Mouse (Mus musculus): ENCODE results near the gene Timm8a1. TPM values are rescaled to one million over a fixed set of nuclear protein-coding genes. Genes with fewer than 3 reads are reported as not detected.

Timm8a1 gene
- polyA plus RNA-seq (2014; fragmentation: Nextera tagmentation; extraction: Ambion mirVana): 66.5 and 67.0 TPM in 2 replicates

- ATAC-seq (ENCODE audit: insufficient read depth, low FRiP score, low TSS enrichment): peak; percentile 87
- DNase-seq (ENCODE audit: low spot score): peak; percentile 70
- no peaks in the 10 kb centered on the region for H3K4me1 ChIP-seq (ENCODE audit: control insufficient read depth, insufficient read depth, low read length)
- H3K4me3 ChIP-seq (ENCODE audit: low read depth, low read length): peak within 1 kb of the TSS; percentile 47
- peak within 1 kb of the TSS; percentile 57 for H3K9ac ChIP-seq (ENCODE audit: low read length)
- H3K36me3 ChIP-seq (ENCODE audit: control insufficient read depth, insufficient read depth, low read length): no peaks in the 10 kb centered on the region
- 16% methylated on average over 40 of the region's 61 CpGs for WGBS
- no peaks in the 10 kb centered on the region for H3K9me3 ChIP-seq (ENCODE audit: control insufficient read depth, low read length)
- H3K4me2 ChIP-seq (ENCODE audit: low read depth): peak within 1 kb of the TSS; percentile 43
- no peaks in the 10 kb centered on the region for H3K27me3 ChIP-seq (ENCODE audit: control insufficient read depth, insufficient read depth, low read length)
- H3K27ac ChIP-seq (ENCODE audit: low read depth, low read length): no peak within 1 kb of the TSS
Measured at GRCm38 (mm10) chrX:134541145-134541954, at the start of gene Timm8a1. Timm8a1 (minus strand) TSS chrX:134541865.

DNA sequence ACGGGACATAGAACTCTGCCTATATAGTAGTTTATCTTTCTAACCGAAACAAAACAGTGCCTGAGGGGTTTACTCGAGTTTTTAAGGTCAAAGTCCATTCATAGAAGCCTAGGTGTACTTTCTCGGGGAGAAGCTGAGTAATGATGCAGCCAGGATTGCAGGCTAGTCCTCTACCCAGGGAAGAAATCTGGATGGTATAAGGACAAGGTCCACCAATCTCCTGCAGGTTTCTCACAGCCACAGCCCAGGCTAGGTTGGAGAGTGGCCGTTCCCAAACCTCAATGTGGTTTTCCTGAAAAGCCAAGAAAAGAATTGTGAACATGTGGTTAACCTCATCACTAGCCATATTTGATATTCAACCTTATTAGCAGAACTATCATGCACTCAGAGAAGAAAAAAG lies 48.2 kb upstream of the Timm8a1 start:
- H3K27me3 ChIP-seq (ENCODE audit: control insufficient read depth, insufficient read depth, low read length): no peaks in the 10 kb centered on the region
- H3K9me3 ChIP-seq (ENCODE audit: control insufficient read depth, low read length): no peaks in the 10 kb centered on the region
- no peaks in the 10 kb centered on the region for H3K4me1 ChIP-seq (ENCODE audit: control insufficient read depth, insufficient read depth, low read length)
- H3K4me3 ChIP-seq (ENCODE audit: low read depth, low read length): no peak overlapping the region
- no peak overlapping the region for H3K4me2 ChIP-seq (ENCODE audit: low read depth)
- DNase-seq (ENCODE audit: low spot score): no peak
- H3K27ac ChIP-seq (ENCODE audit: low read depth, low read length): no peak overlapping the region
- 69% methylated on average over 5 of the region's 5 CpGs for WGBS
- no peak for ATAC-seq (ENCODE audit: insufficient read depth, low FRiP score, low TSS enrichment)
- H3K36me3 ChIP-seq (ENCODE audit: control insufficient read depth, insufficient read depth, low read length): no peaks in the 10 kb centered on the region
- no peak overlapping the region for H3K9ac ChIP-seq (ENCODE audit: low read length)

DNA sequence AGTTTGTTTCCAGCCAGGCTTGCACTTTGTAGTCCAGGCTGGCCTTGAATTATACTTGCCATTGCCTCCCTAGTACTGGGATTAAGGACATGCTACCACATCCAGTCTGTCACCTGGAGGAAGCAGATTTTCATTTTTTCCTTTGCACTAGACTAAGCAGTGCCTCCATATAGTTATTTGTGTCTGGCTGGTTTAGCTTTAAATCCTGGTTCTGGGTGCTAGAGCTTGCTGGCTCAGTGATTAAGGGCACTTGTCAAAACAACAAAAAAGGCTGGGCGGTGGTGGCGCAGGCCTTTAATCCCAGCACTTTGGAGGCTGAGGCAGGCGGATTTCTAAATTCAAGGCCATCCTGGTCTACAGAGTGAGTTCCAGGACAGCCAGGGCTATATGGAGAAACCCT lies 47.3 kb upstream of the Timm8a1 start:
- no peak for ATAC-seq (ENCODE audit: insufficient read depth, low FRiP score, low TSS enrichment)
- H3K4me1 ChIP-seq (ENCODE audit: control insufficient read depth, insufficient read depth, low read length): no peaks in the 10 kb centered on the region
- no peaks in the 10 kb centered on the region for H3K36me3 ChIP-seq (ENCODE audit: control insufficient read depth, insufficient read depth, low read length)
- no peak overlapping the region for H3K4me3 ChIP-seq (ENCODE audit: low read depth, low read length)
- no peak overlapping the region for H3K9ac ChIP-seq (ENCODE audit: low read length)
- H3K9me3 ChIP-seq (ENCODE audit: control insufficient read depth, low read length): no peaks in the 10 kb centered on the region
- no peak overlapping the region for H3K27ac ChIP-seq (ENCODE audit: low read depth, low read length)
- H3K27me3 ChIP-seq (ENCODE audit: control insufficient read depth, insufficient read depth, low read length): no peaks in the 10 kb centered on the region
- no peak for DNase-seq (ENCODE audit: low spot score)
- H3K4me2 ChIP-seq (ENCODE audit: low read depth): no peak overlapping the region
- 87% methylated on average over 3 of the region's 3 CpGs for WGBS

- no peak for ATAC-seq (ENCODE audit: insufficient read depth, low FRiP score, low TSS enrichment)
- H3K9me3 ChIP-seq (ENCODE audit: control insufficient read depth, low read length): no peaks in the 10 kb centered on the region
- 79% methylated on average over 4 of the region's 4 CpGs for WGBS
Measured at GRCm38 (mm10) chrX:134588261-134588660, 46.6 kb upstream of the Timm8a1 start.

DNA sequence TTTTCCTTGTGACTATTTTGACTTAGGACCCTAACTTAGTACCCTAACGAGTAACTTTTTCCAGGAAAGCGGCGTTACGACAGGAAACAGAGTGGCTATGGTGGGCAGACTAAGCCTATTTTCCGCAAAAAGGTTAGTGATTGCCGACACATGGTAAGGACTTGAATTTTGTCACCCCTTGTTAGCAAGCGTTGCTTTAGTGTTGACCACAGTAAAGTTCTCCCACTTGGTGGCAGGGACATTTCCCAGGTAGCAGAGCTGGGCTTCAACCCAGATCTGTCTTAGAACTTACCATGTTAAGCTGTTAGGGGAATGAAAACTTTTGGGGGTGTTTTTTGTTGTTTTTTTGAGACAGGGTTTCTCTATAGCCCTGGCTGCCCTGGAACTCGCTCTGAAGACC lies 44.8 kb upstream of the Timm8a1 start:
- Histone ChIP-seq H3K27ac (ENCODE audit: low read depth, low read length) (no peak overlapping the region), H3K9ac (ENCODE audit: low read length) (peak overlapping the region; percentile 68), H3K4me1 (ENCODE audit: control insufficient read depth, insufficient read depth, low read length) (no peaks in the 10 kb centered on the region), H3K4me3 (ENCODE audit: low read depth, low read length) (peak overlapping the region; percentile 44), H3K27me3 (ENCODE audit: control insufficient read depth, insufficient read depth, low read length) (no peaks in the 10 kb centered on the region), H3K9me3 (ENCODE audit: control insufficient read depth, low read length) (no peaks in the 10 kb centered on the region), H3K4me2 (ENCODE audit: low read depth) (peak overlapping the region; percentile 59), H3K36me3 (ENCODE audit: control insufficient read depth, insufficient read depth, low read length) (no peaks in the 10 kb centered on the region)
- WGBS: 34% methylated on average over 8 of the region's 8 CpGs
- ATAC-seq (ENCODE audit: insufficient read depth, low FRiP score, low TSS enrichment) (no peak), DNase-seq (ENCODE audit: low spot score) (no peak)

More at GRCm38 (mm10) chrX:134588261-134588660, 46.6 kb upstream of the Timm8a1 start:
- no peaks in the 10 kb centered on the region for H3K36me3 ChIP-seq (ENCODE audit: control insufficient read depth, insufficient read depth, low read length)
- no peak for DNase-seq (ENCODE audit: low spot score)
- H3K4me1 ChIP-seq (ENCODE audit: control insufficient read depth, insufficient read depth, low read length): no peaks in the 10 kb centered on the region
- no peak overlapping the region for H3K4me3 ChIP-seq (ENCODE audit: low read depth, low read length)
- H3K27me3 ChIP-seq (ENCODE audit: control insufficient read depth, insufficient read depth, low read length): no peaks in the 10 kb centered on the region
- H3K4me2 ChIP-seq (ENCODE audit: low read depth): no peak overlapping the region
- H3K27ac ChIP-seq (ENCODE audit: low read depth, low read length): no peak overlapping the region
- no peak overlapping the region for H3K9ac ChIP-seq (ENCODE audit: low read length)

DNA sequence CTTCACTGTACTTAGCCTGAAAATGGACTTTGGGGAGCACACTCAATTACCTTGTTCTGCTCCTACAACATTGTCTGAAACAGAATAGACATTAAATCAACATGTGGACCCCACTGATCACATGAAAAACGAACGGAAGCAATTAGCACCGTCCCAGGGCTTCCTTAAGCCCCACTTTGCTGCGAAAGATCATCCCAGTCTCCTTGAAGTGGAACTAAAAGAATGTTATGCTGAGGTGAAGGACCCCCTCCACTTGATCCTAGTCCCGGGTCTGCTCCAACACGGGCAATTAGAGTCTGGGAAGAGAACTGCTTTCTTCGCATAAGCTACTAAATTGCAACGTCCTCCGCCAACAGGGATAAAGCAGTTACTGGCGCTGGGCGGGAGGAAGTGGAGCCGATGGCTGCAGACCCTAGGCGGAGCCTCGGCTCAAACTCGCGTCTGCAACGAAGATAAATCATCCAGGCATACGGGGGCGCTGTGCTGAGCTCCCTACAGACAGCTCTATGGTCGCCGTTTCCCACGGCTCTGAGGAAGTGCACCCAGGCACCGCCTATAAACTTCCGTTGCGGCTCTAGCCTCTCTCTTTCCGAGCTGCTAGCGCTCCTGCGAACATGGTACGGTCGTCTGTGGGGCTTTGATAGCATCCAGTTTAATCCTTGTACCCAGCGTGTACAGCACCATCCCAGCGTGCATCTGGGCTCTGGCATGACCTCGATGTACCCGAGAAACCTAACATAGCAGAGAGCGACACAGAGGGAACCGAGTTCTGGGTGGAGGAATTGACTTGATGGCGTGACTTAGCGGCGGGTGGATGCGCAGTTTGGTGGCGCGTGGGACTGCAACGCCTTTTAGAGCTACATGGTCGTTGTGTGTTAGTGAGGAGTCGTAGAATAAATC lies 43.7 kb upstream of the Timm8a1 start, which contains the start of gene Rpl36a:
Gene Rpl36a (plus strand): TSS at position 552 of the 900 bp plus-strand sequence.
- no peaks in the 10 kb centered on the region for H3K9me3 ChIP-seq (ENCODE audit: control insufficient read depth, low read length)
- peak within 1 kb of the TSS; percentile 59 for H3K4me2 ChIP-seq (ENCODE audit: low read depth)
- H3K4me3 ChIP-seq (ENCODE audit: low read depth, low read length): peak within 1 kb of the TSS; percentile 44
- H3K9ac ChIP-seq (ENCODE audit: low read length): peak within 1 kb of the TSS; percentile 68
- DNase-seq (ENCODE audit: low spot score) (peak; percentile 87), ATAC-seq (ENCODE audit: insufficient read depth, low FRiP score, low TSS enrichment) (peak; percentile 97)
- no peaks in the 10 kb centered on the region for H3K36me3 ChIP-seq (ENCODE audit: control insufficient read depth, insufficient read depth, low read length)
- H3K27ac ChIP-seq (ENCODE audit: low read depth, low read length): peak within 1 kb of the TSS; percentile 84
- H3K27me3 ChIP-seq (ENCODE audit: control insufficient read depth, insufficient read depth, low read length): no peaks in the 10 kb centered on the region
- H3K4me1 ChIP-seq (ENCODE audit: control insufficient read depth, insufficient read depth, low read length): no peaks in the 10 kb centered on the region
- WGBS: 17% methylated on average over 40 of the region's 45 CpGs

DNA sequence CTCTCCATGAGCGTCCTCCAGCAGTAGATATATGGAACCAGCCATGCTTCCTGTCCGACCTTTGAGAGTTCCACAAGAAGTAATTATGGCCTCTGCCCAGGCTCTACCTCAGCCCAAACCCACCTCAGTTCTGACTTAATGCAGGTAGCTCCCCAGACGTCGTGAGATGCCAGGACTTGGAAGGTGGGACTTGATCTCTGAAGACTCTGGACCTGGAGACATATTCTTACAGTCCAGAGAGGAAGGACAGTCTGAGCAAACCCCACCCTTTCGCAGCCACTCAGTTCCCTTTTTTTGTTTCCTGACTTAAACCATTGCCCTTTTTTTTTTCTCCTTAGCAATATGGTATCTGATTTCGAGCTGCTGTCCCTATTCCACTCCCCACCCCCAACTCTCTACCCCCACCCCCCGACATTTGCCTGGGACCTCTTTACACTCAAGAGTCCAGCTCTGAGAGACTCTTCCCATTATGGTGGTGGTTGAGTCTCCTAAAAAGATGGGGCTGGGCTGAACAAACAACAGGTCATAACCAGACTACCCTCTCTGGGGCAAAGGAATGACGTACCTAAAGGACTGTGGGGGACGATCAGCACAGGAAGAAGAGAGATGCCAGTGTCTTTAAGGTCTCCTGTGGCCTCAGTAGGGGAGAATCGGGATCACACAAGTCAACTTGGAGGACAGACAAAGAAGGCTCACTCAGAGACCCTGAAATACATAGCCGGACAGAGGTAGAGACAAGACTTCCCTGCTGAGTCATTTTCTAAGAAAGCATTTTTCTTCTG lies 41.4 kb upstream of the Timm8a1 start, which contains the start of gene Btk:
Gene Btk (minus strand): TSS at position 683 of the 782 bp plus-strand sequence.
- Histone ChIP-seq H3K27ac (ENCODE audit: low read depth, low read length) (no peak within 1 kb of the TSS), H3K9me3 (ENCODE audit: control insufficient read depth, low read length) (no peaks in the 10 kb centered on the region), H3K36me3 (ENCODE audit: control insufficient read depth, insufficient read depth, low read length) (no peaks in the 10 kb centered on the region), H3K9ac (ENCODE audit: low read length) (no peak within 1 kb of the TSS), H3K4me3 (ENCODE audit: low read depth, low read length) (no peak within 1 kb of the TSS), H3K27me3 (ENCODE audit: control insufficient read depth, insufficient read depth, low read length) (no peaks in the 10 kb centered on the region), H3K4me2 (ENCODE audit: low read depth) (no peak within 1 kb of the TSS), H3K4me1 (ENCODE audit: control insufficient read depth, insufficient read depth, low read length) (no peaks in the 10 kb centered on the region)
- DNase-seq (ENCODE audit: low spot score) (no peak), ATAC-seq (ENCODE audit: insufficient read depth, low FRiP score, low TSS enrichment) (no peak)
- WGBS: 86% methylated on average over 10 of the region's 11 CpGs

- WGBS: 78% methylated on average over 11 of the region's 11 CpGs
- DNase-seq (ENCODE audit: low spot score): no peak
Measured at GRCm38 (mm10) chrX:134582270-134582669, 40.6 kb upstream of the Timm8a1 start.

More at GRCm38 (mm10) chrX:134582270-134582669, 40.6 kb upstream of the Timm8a1 start:
- no peak overlapping the region for H3K27ac ChIP-seq (ENCODE audit: low read depth, low read length)
- no peak overlapping the region for H3K4me2 ChIP-seq (ENCODE audit: low read depth)
- no peaks in the 10 kb centered on the region for H3K4me1 ChIP-seq (ENCODE audit: control insufficient read depth, insufficient read depth, low read length)
- H3K9me3 ChIP-seq (ENCODE audit: control insufficient read depth, low read length): no peaks in the 10 kb centered on the region
- no peaks in the 10 kb centered on the region for H3K27me3 ChIP-seq (ENCODE audit: control insufficient read depth, insufficient read depth, low read length)
- H3K36me3 ChIP-seq (ENCODE audit: control insufficient read depth, insufficient read depth, low read length): no peaks in the 10 kb centered on the region
- ATAC-seq (ENCODE audit: insufficient read depth, low FRiP score, low TSS enrichment): no peak
- H3K9ac ChIP-seq (ENCODE audit: low read length): no peak overlapping the region
- no peak overlapping the region for H3K4me3 ChIP-seq (ENCODE audit: low read depth, low read length)

Measured in neural tube, embryonic 11.5 days (tissue).